Mouse (Mus musculus) MEL (cell line): ENCODE data around the gene Rps5.

Source experiments
- CTCF ChIP-seq, 3 experiments: IDR thresholded peaks in 2 of 3; conservative IDR thresholded peaks in 1 of 3; 2 replicates each; pipeline ENCODE4 v1.5.1; 2011 to 2012; ENCODE audit warnings: low read length in 3 of 3, low read depth in 2 of 3, mild to moderate bottlenecking in 2 of 3, improper control_type of control experiment in 1 of 3, inconsistent platforms in 1 of 3, mixed read lengths in 1 of 3, moderate library complexity in 1 of 3; ENCODE audit not compliant: control insufficient read depth in 1 of 3, insufficient read depth in 1 of 3, poor library complexity in 1 of 3, severe bottlenecking in 1 of 3
- EP300 ChIP-seq, 2 experiments: IDR thresholded peaks; 2 replicates each; pipeline ENCODE4 v1.6.1; 2011; ENCODE audit warnings: improper control_type of control experiment in 2 of 2, low read length in 2 of 2, low read depth in 1 of 2, mild to moderate bottlenecking in 1 of 2
- GATA1 ChIP-seq: IDR thresholded peaks from 2 replicates; pipeline ENCODE4 v1.6.1; 2011; ENCODE audit warnings: low read depth, low read length, improper control_type of control experiment
- KAT2A ChIP-seq: conservative IDR thresholded peaks from 2 replicates; pipeline ENCODE4 v1.6.1; 2012; ENCODE audit warnings: low read depth, low read length, improper control_type of control experiment, inconsistent platforms
- MYB ChIP-seq: IDR thresholded peaks from 2 replicates; pipeline ENCODE4 v1.6.1; 2011; ENCODE audit warnings: mild to moderate bottlenecking, low read depth, low read length, improper control_type of control experiment
- NELFE ChIP-seq: IDR thresholded peaks from 2 replicates; pipeline ENCODE4 v1.6.1; 2011; ENCODE audit warnings: low read depth, low read length, improper control_type of control experiment
- POLR2A ChIP-seq, 2 experiments: IDR thresholded peaks; 2 replicates each; pipeline ENCODE4 v1.6.1; 2011 to 2012; ENCODE audit warnings: low read length in 2 of 2, mild to moderate bottlenecking in 2 of 2, control low read depth in 1 of 2, improper control_type of control experiment in 1 of 2, low read depth in 1 of 2, moderate library complexity in 1 of 2; ENCODE audit not compliant: control insufficient read depth in 1 of 2, insufficient read depth in 1 of 2, poor library complexity in 1 of 2
- SMC3 ChIP-seq: IDR thresholded peaks from 2 replicates; pipeline ENCODE4 v1.6.1; 2011; ENCODE audit warnings: low read depth, low read length, improper control_type of control experiment
- USF1 ChIP-seq: IDR thresholded peaks from 2 replicates; pipeline ENCODE4 v1.6.1; 2014; ENCODE audit warnings: low read depth, mild to moderate bottlenecking, inconsistent platforms, low read length, improper control_type of control experiment, moderate library complexity
- USF2 ChIP-seq, 2 experiments: IDR thresholded peaks; 2 replicates each; pipeline ENCODE4 v1.6.1; 2011 to 2012; ENCODE audit warnings: improper control_type of control experiment in 2 of 2, low read length in 2 of 2, borderline replicate concordance in 1 of 2, inconsistent platforms in 1 of 2, low read depth in 1 of 2, mild to moderate bottlenecking in 1 of 2; ENCODE audit not compliant: insufficient read depth in 1 of 2

DNA sequence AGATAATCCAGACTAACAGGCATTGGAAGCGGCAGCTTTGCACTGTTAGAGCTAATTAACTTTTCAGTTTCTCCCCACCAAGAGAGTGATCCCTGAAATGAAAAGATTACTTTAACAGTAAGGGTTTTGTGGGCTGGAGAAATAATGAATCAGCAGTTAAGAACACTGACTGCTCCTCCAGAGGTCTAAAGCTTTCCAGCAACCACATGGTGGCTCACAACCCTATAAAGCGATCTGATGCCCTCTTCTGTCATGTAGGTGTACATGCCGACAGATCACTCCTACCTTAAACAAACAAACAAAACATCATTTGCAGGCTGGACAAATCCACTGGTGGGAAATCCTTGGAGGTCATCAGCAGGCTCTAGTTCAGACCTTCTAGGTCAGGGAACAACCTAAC, 32.8 kb downstream of the Rps5 start:
- no peak for TF ChIP-seq GATA1
- peak in 2 of 3 experiments; percentile 20 to 68; a peak in 4 of 6 replicates for TF ChIP-seq CTCF (IDR thresholded peaks at IDR 0.05 in 2 of 3, conservative IDR thresholded peaks at IDR 0.05 in 1 of 3; ENCODE audit: control insufficient read depth in 1 of 3, insufficient read depth in 1 of 3, low read depth in 2 of 3, low read length in 3 of 3, poor library complexity in 1 of 3, severe bottlenecking in 1 of 3)
- TF ChIP-seq USF1, result no peak
- TF ChIP-seq SMC3, result peak; percentile 54
- TF ChIP-seq USF2 (IDR thresholded peaks at IDR 0.05; ENCODE audit: borderline replicate concordance in 1 of 2, insufficient read depth in 1 of 2, low read depth in 1 of 2, low read length in 2 of 2), result no peak
- TF ChIP-seq NELFE, result no peak
- TF ChIP-seq MYB, result no peak
- TF ChIP-seq KAT2A, result no peak
- peak in 1 of 2 experiments; percentile 33; a peak in 1 of 4 replicates for TF ChIP-seq EP300 (IDR thresholded peaks at IDR 0.05; ENCODE audit: low read depth in 1 of 2, low read length in 2 of 2)
- TF ChIP-seq POLR2A (IDR thresholded peaks at IDR 0.05; ENCODE audit: control insufficient read depth in 1 of 2, insufficient read depth in 1 of 2, low read depth in 1 of 2, low read length in 2 of 2, poor library complexity in 1 of 2), result no peak
